Mouse (Mus musculus) telencephalon, adult 2 months (tissue): Measurements from ENCODE around the gene Fam13c.

Experiments used
- DNase-seq: peaks from one replicate; pipeline ENCODE4 v3.0.0-alpha.2; 2011; ENCODE audit warnings: low read depth, low spot score

Gene Fam13c

GRCm38 (mm10) chr10:70599126-70599924 lies 159.0 kb downstream of the Fam13c start:
- DNase-seq: peak; percentile 88

GRCm38 (mm10) chr10:70599925-70600305 lies 159.6 kb downstream of the Fam13c start:
- peak; percentile 13 for DNase-seq
